Mouse (Mus musculus) testis, adult 2 months (tissue): ENCODE measurements at regions not wholly inside any gene's neighbourhood (a gene's known extent, or its start where the extent isn't known, plus 50 kb on each side); places are given as distances from the start of the nearest gene placed in this dataset.

Experiments
- CTCF ChIP-seq: fragments of 200-500 bp; IDR thresholded peaks from 2 replicates; pipeline ENCODE4 v1.5.1; 2012; ENCODE audit warnings: low read depth, mild to moderate bottlenecking, inconsistent platforms, low read length, moderate library complexity; ENCODE audit not compliant: control insufficient read depth, insufficient read depth, insufficient replicate concordance
- POLR2A ChIP-seq: fragments of 200-500 bp; IDR thresholded peaks from 2 replicates; pipeline ENCODE4 v1.6.1; 2012; ENCODE audit warnings: low read depth, mild to moderate bottlenecking, inconsistent platforms, low read length, moderate library complexity; ENCODE audit not compliant: control insufficient read depth

DNA sequence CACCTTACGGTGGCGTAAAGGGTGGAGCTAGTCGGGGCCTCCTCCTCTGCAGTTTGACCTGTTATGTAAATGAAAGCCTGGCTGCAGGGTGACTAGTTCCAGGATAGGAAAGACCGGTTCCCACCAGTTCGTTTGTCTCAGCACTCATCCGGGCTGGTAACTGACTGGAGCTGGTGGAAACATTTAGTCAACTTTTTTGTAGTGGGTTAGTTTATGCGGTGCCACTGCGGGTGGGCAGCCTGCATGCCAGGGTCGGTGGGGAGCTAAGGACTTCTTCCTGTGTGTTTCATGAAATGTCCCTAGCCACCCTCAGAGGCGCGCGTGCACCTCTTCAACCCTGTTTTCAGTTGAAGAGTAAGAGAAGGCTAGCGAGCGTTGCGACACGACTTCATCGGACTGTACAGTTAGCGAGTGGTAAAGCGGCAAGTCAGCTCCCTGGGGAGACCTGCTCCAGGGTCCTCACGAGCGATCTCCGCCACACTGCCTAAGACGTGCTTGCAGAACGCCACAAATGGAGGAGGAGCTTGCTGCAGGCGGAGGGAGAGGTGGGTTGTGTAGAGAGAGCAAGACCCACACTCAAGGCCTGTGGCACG, 76.5 kb upstream of the Gadd45a start:
- TF ChIP-seq CTCF (no peak), POLR2A (no peak)
